Mouse (Mus musculus) kidney, postnatal 10 days (tissue): ENCODE measurements around the gene Slc38a2.

ENCODE experiments used
- DNase-seq: peaks from one replicate; pipeline ENCODE4 v3.0.0; 2021; ENCODE audit warnings: mixed read lengths

The Slc38a2 gene

DNA sequence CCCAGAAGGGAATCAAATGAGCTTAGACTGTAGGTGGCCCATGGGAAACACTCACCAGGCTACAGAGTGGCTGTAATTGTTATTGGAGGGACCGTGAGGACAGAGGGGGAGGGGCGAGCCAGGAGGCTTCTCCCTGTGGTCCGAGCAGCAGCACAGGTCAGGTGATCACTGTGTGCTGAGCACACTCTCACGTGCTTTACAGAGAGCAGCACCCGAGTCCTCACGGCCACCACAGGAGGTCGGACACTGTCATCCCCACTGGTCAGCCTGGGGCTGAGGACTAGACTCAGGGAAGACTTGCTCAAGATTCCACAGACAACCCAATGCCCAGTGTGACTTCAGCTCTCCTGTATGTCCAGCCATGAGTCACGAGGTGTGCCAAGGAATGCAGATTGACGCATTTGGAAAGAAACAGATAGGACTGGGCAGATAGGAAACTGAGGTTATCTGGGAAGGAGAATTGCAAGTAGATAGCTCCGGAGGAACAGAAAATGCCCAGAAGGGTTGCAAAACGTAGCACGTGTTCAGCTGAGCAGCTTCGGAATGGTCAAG lies 38.9 kb downstream of the Slc38a2 start:
- no peak for DNase-seq

DNA sequence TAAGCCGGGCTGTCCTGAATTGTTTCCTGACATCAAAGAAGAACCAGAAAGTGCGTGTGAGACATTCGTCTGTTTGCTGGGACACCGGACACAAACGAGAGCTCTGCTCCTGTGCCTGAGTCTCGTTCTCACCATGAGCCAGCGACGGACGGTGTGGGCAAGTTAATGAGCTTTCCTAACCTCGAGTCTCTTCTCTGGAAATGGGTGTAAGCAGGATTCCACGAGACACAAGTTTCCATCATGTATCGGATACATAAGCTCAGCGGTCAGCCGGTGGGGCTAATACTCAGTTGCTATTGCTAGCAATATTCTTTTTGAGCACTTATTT lies 41.3 kb downstream of the Slc38a2 start:
- DNase-seq, result no peak

DNA sequence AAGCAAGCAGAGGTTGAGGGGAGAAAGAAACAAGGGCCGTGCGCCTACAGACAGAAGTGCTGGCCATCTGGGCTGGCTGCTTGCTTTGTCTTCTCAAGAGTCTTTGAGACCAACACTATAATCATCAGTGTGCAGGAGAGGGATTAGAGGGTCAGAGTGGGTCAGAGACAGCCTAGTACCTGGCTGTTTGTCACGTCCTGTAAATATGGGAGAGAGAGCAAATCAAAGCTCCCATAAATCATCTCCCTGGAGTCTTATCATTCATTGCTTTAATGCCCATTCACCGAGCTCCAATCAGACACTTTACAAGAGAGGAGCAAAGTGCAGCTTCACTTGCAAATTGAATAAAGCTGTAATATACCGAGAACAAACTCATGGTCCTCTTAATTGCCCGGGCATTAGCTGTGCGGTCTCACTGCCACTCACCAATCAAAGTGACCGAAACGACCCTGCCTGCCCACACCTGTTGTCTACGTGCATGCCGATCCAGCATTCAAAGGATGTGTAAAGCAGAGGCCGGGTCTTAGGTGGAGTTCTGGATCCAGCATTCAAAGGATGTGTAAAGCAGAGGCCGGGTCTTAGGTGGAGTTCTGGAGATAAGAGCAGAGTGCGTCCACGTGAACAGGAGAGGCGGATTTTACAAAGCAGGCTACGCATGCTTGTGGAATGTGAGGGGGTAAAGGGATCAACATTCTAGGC lies 41.8 kb downstream of the Slc38a2 start:
- no peak for DNase-seq

DNA sequence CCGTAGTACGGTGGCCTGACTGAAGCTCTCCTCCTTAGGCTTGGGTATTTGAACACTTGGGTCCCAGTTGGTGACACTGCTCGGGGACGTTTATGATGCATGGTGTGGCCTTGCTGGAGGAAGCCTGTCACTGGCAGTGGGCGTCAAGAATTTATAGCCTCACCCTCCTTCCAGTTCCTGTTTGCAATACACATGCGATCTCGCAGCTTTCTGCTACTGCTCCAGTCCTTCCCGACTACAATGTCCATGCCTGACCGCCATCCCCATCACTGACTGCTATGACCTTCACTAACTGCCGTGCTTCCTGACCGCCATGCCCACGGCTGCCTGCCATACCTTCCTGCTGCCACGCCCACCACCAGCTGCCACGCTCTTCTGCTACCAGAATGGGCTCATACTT lies 44.0 kb downstream of the Slc38a2 start:
- no peak for DNase-seq

DNA sequence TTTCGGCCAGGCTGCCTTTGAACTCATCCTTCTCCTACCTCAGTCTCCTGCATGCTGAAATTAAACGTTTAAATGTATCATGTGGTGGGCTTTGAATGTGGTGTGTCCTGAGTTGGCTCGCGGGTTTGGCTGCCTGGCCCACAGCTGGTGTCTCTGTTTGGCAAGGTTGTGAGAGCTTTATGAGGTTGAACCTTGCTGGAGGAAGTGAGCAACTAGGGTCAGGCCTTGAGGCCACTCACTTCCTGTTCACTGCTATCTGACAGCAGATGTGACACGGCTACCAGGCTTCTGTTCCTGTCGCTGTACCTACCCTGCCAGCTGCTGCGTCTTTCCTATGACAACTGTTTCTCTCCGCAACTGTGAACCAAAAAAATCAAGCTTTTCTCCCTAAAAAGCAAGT lies 44.8 kb downstream of the Slc38a2 start:
- peak; percentile 23 for DNase-seq

DNA sequence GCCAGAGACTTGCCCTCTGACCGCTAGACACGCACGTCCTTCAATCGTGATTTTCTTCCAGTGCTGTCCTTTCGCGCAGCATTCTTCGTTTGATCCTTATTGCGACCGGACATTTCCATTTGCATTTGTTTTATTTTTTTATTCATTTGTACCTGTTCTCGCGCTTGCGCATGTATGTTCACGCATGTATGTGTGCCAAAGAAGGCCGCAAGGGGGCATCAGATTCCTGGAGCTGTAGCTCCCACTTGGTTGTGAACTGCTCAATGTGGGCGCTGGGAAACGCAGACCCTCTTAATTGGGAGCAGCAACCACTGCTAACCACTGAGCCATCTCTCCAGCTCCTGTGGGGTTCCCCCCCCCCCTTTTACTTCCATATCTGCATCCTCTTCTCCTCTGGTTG lies 46.5 kb downstream of the Slc38a2 start:
- DNase-seq, result no peak

DNA sequence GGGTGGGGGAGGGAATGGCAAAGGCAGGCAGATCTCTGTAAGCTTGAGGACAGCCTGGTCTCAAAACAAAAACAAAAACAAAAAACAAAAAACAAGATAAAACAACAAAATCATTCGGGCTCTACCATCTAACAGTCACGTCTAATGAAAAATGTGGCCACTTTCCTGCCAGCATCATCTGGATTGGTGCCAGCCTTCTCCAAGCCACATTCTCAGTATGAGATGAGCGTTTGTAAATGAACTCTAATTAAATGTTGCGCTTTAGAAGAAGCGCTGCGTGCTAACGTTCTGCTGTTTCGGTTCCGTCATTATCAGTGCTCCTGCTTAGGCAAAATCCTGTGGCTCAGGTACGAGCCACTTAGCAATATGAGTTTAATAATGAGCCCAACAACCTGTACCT lies 47.0 kb downstream of the Slc38a2 start:
- no peak for DNase-seq

DNA sequence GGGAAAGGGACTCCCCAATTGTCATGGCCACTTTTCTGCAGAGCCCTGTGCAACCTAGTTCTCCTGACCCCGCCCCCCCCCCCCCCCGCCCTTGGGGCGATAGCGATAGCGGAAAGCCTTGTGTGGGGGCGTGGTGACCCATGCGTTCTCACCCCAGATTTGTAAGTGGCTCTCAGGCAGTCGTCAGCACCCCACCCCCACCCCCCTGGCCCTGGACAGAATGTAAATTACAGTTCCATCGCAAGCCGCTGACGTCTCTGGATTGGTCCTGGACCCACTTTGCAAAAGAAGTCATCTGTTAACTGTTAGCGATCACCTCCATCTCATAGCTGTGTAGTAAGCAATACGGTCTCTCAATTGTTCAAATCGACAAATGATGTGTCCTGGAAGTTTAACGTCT lies 52.2 kb downstream of the Slc38a2 start:
- DNase-seq, result no peak

DNA sequence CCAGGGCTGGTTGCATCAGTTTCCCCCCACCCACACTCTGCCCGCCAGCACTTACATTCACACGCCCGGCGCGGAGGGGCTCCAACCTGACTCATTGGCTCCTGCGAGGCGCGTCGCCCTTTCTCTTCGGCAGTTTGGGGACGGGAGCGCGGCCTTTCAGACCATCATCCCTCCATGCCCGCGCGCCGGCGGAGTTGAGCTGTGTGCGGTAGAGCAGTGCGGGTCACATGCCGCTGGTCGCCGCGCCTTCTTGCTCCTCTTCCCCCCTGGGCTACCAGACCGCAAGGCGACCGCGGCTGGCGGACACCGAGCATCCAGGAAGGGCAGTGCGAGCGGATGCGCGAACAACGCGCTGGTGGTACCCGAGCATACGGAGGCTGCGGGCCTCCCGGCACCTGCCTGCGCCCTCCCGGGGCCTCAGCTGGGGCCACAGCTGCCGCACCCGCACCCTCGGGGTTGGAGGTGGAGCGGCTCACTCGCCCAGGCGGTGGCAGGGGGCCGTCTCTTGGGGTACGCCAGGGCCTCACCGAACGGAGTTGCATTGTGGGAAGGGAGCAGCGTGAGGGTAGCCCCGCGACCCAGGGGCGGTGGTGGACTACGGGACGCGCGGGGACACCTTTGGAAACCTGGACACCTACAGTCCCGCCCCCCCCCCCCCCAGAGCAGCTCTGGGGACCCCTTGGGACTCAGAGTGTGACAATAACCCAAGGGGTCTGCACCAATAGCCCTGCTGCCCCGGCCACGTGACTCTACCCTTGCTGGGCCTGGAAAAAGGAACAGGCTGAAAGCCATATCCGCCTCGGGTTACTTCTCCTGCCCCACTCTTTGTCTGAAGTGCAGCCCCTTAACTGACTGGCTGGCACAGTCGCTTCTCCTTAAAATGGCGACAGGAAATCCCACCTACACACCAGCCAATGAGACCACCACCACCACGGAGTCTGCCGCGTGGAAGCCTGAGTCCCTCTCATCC lies 56.8 kb downstream of the Slc38a2 start, which contains the start of gene Slc38a1:
Gene Slc38a1, minus strand, starts transcription at position 478 of the 970 bp plus-strand sequence.
- DNase-seq, result peak; percentile 56

DNA sequence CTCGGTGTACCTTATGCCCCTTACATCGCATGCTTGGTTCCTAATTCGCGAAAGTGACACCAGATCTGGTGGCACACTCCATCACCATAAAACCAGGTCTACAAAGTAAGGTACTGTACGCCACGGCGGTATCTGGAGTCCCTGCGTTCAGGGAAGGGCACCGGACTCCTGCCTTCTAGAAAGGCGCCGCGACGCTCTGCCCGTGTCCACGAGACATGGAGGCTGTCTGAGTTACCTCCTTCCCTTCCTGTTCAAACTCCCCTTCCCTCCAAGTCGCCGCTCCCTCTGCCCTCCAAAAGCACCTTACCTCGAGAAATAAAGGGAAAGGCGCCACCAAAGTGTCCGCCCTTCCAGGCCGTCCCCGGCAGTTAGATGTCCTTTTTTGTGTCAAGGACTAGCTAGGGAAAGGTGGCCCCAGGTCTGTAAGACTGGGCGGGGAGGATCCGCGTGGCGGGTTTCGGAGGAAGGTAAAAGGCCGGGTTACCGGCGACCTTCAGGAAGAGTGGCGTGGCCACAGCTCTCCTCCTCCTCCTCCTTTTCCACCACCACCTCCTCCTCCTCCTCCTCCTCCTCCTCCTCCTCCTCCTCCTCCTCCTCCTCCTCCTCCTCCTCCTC lies 57.6 kb downstream of the Slc38a2 start:
- DNase-seq, result peak; percentile 21

DNA sequence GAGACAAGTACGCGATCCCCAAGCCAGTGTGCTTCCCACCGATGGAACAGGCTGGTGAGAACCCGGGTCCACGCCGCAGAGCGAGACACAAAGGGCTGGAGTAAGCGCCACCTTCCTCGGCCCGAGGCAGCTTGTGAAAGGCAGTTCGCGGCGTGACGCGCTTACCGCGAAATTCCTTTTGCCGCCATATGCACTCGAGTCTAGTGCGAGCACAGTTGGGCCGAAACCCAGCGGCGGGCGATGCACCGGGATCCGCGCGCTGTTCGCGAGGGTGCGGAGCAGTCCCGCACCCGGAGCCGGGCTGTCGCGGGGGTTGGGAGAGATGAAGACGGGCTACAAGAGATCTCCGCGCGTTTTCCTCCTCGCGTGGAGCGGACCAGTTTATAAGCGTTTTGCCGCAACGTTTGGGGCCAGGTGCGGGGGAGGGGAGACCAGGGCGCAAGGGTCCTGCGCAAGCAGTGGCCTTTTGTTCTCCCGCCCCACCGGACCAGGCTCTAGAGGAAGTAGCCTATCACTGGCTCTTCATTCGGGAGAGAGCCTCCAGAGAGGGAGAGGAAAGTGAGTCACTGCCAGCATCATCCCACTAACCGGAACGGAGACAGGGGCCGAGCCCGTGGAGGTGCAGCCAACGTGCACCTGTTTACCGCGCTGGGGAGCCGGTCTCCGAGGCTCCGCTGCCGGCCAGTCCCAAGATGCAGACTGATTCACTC lies 58.3 kb downstream of the Slc38a2 start:
- peak; percentile 64 for DNase-seq

DNA sequence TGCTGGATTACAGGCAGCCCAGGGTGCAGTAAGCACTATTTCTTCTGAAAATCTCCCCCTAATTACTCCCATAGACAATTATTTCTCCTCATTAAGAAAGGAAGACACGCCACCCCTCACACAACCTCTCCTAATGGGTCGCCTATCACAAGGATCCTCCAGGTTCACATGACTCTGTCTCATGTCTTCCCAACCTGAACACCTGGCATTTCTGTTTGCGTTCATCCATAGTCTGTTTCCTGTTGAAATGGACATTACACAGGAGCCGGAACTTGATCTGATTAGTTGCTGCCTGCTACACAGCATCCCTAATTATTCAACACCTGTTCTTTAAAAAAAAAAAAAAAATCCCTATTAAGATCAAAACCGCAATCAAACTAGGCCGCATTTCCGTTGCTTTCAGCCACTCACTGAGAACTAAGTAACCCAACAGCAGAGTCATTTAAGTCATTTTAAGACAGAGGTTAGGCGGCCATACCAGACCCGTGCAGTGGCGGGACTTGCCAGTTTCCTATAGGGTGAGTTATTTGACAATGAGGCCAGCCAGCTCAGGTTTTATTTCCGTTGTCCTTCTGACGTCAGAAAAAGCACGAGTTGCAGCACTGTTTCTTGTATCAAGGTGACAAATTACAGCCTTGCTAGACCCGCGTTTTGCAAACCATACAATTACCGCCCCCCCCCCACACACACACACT lies 59.1 kb downstream of the Slc38a2 start:
- DNase-seq, result peak; percentile 17

DNA sequence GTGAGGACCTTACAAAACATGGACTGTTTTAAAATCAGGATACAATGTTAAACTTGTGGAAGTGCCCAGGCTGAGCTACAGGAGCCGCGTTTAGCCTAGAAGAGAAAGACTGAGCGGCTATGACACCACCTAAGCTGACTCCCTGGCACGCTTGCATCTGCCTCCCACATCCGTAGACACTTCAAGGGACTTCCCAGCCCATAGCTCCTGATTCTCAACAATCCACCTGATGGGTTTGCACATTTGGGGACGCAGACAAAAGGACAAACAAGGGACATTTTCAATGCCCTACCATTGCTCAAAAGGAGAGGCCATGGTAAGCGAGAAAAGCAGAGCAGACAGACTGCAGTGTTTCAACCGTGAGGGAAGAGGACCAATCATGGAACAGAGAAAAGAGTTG lies 59.9 kb downstream of the Slc38a2 start:
- no peak for DNase-seq

DNA sequence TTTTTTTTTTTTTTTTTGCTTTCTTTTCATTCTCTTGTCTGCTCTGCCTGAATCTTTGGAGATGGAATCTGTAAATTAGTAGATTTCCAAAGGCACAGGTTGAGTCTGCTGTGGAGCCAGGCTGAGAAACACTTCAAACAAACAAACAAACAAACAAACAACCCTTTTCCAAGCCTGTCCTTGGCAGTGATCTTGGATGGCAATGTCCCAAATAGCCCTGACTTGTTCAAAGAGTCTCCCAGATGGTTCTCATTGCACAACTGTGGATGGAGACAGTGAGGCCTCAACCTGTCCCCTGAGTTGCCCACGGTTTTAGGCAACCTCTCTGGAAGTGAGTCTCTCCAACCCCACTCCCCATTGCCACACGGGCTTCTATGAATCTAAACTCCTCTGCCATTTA lies 60.9 kb downstream of the Slc38a2 start:
- no peak for DNase-seq

DNA sequence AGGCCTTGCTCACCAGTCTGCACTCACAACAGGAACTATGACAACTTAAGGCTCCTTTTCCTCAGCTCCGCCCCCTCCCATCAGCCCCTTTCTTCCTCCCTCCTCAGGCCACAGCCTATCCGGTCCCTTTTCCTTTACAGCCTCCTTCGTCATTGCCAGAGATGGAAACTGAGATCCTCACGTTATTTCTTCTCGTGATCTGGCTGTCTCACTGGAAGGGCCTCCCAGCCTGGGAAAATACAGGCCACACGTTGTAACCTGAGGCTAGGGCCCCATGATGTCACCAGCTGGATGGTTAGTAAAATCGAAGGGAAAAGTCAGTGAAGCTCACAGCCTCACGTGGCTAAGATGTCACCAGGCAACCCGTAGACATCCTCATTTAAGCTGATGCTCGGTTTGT lies 61.4 kb downstream of the Slc38a2 start:
- DNase-seq, result no peak
